Mouse (Mus musculus) intestine, postnatal 0 days (tissue): ENCODE measurements at regions not wholly inside any gene's neighbourhood (a gene's known extent, or its start where the extent isn't known, plus 50 kb on each side); places are given as distances from the start of the nearest gene placed in this dataset.
A peak's percentile ranks its signal among the peaks of the same experiment; 100 is the strongest.

ENCODE experiments used
- ATAC-seq: fragments of 200-750 bp; cut with Nextera tagmentation; 2 replicates; pipeline ENCODE4 v1.8.0; 2017; ENCODE audit warnings: mild to moderate bottlenecking, moderate TSS enrichment, moderate library complexity
- H3K27ac ChIP-seq: fragments of 300-500 bp; sonication (generic); 2 replicates; pipeline ENCODE4 v1.5.1; 2014; ENCODE audit warnings: mild to moderate bottlenecking, low read depth, low read length, moderate library complexity
- H3K27me3 ChIP-seq: fragments of 300-500 bp; sonication (generic); replicated peaks from 2 replicates; pipeline ENCODE4 v1.6.1; 2014; ENCODE audit warnings: low read length, mixed read lengths; ENCODE audit not compliant: control insufficient read depth, insufficient read depth
- H3K36me3 ChIP-seq: fragments of 300-500 bp; sonication (generic); 2 replicates; pipeline ENCODE4 v1.6.1; 2014; ENCODE audit warnings: mild to moderate bottlenecking, moderate library complexity; ENCODE audit not compliant: control insufficient read depth, insufficient read depth
- H3K4me1 ChIP-seq: fragments of 300-500 bp; sonication (generic); replicated peaks from 2 replicates; pipeline ENCODE4 v1.6.1; 2014; ENCODE audit warnings: antibody characterized with exemption, low read length, mixed read lengths; ENCODE audit not compliant: control insufficient read depth, insufficient read depth
- H3K4me2 ChIP-seq: fragments of 300-500 bp; sonication (generic); replicated peaks from 2 replicates; pipeline ENCODE4 v1.6.1; 2014; ENCODE audit warnings: low read depth, mild to moderate bottlenecking, moderate library complexity
- H3K4me3 ChIP-seq: fragments of 300-500 bp; sonication (generic); 2 replicates; pipeline ENCODE4 v1.5.1; 2014; ENCODE audit warnings: low read depth, low read length
- H3K9ac ChIP-seq: fragments of 300-500 bp; sonication (generic); 2 replicates; pipeline ENCODE4 v1.6.1; 2014; ENCODE audit warnings: mild to moderate bottlenecking, low read depth, low read length
- H3K9me3 ChIP-seq: fragments of 300-500 bp; sonication (generic); 2 replicates; pipeline ENCODE4 v1.6.1; 2016; ENCODE audit warnings: mixed run types; ENCODE audit not compliant: control insufficient read depth
- CTCF ChIP-seq: sonication (generic); IDR thresholded peaks from 2 replicates; pipeline ENCODE4 v1.5.1; 2016; ENCODE audit warnings: low read depth, mild to moderate bottlenecking, control low read depth, antibody characterized with exemption, moderate library complexity
- WGBS: fragments of 180-500 bp; shearing (Covaris S2); extraction: QIAGEN DNeasy Blood & Tissue Kit; methylation state at CpG from one replicate; pipeline ENCODE4 v1.1.7; 2014; 5-methylcytosine and 5-hydroxymethylcytosine counted together

GRCm38 (mm10) chr5:97330074-97330473 lies 62.1 kb downstream of the Naa11 start:
- WGBS, result 37% methylated on average over 1 of the region's 1 CpGs
- Histone ChIP-seq H3K4me1 (no peaks in the 10 kb centered on the region), H3K9ac (no peak overlapping the region), H3K4me3 (no peak overlapping the region), H3K36me3 (no peaks in the 10 kb centered on the region), H3K4me2 (no peak overlapping the region), H3K27me3 (no peaks in the 10 kb centered on the region), H3K9me3 (no peaks in the 10 kb centered on the region), H3K27ac (no peak overlapping the region)
- TF ChIP-seq CTCF, result peak; percentile 69
- no peak for ATAC-seq

- Histone ChIP-seq H3K4me3 (no peak overlapping the region), H3K9ac (no peak overlapping the region), H3K36me3 (no peaks in the 10 kb centered on the region), H3K9me3 (no peaks in the 10 kb centered on the region), H3K27me3 (no peaks in the 10 kb centered on the region), H3K4me2 (no peak overlapping the region), H3K4me1 (no peaks in the 10 kb centered on the region), H3K27ac (no peak overlapping the region)
- 86% methylated on average over 5 of the region's 5 CpGs for WGBS
- no peak for TF ChIP-seq CTCF
- ATAC-seq, result no peak
Measured at GRCm38 (mm10) chr5:97325831-97326230, 66.3 kb downstream of the Naa11 start.

GRCm38 (mm10) chr5:97323873-97324272 lies 68.3 kb downstream of the Naa11 start:
- Histone ChIP-seq H3K9ac (no peak overlapping the region), H3K9me3 (no peaks in the 10 kb centered on the region), H3K4me1 (no peaks in the 10 kb centered on the region), H3K27me3 (no peaks in the 10 kb centered on the region), H3K27ac (no peak overlapping the region), H3K4me2 (no peak overlapping the region), H3K36me3 (no peaks in the 10 kb centered on the region), H3K4me3 (no peak overlapping the region)
- no peak for ATAC-seq
- WGBS, result 49% methylated on average over 3 of the region's 3 CpGs
- no peak for TF ChIP-seq CTCF

DNA sequence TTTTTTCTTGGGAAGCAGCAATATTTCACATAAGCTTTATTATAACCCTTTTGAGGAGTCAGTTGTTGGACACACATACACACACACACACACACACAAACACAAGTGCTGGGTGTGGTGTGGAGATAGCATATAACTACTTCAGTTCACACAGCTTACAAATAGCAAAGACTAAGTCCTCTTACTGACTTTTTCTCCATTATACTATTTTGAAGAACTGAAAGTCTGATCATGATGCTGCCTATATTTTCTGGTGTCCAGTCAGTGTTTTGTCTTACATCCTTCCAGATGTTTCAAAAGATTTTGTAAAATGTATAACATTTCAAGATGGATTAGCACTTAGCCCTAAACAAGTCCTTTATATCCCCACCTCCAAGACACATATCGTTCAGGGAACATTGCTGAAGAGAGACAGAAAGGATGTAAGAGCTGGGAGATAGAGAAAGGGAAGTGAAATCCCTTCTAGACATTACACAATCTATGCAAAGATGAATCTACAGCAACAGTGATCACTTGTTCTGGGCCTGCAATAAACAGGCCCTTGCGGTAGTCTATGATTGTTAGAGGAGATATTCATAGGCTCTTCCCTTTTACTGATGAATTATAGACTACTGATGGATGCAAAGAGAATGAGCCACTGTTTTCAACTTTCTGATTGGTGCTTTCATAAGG lies 72.2 kb downstream of the Naa11 start:
- no peak overlapping the region for H3K4me2 ChIP-seq
- no peaks in the 10 kb centered on the region for H3K27me3 ChIP-seq
- H3K9me3 ChIP-seq, result no peaks in the 10 kb centered on the region
- no peak overlapping the region for H3K27ac ChIP-seq
- no peak for ATAC-seq
- H3K36me3 ChIP-seq, result no peaks in the 10 kb centered on the region
- H3K4me3 ChIP-seq, result no peak overlapping the region
- H3K4me1 ChIP-seq, result no peaks in the 10 kb centered on the region
- TF ChIP-seq CTCF, result no peak
- 91% methylated on average over 2 of the region's 2 CpGs for WGBS
- no peak overlapping the region for H3K9ac ChIP-seq

DNA sequence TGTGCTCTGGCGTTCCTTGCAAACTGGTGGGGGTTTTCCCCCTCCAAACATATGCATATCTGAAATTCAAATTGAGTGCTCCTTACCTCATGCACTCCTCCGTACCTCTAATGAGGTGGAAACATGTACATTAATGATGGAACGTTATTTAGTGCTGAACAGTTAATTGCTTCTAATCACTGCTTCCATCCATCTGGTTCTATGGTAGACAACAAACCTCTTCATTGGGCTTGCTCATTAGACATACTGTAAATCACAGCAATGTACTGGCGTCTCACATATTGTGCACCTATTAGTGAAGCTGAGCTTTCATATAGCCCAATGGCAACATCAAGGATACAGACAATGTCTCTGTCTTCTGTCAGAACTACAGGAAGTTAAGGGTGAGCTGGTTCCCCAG lies 85.3 kb downstream of the Naa11 start:
- Histone ChIP-seq H3K4me2 (no peak overlapping the region), H3K36me3 (no peaks in the 10 kb centered on the region), H3K27me3 (no peaks in the 10 kb centered on the region), H3K27ac (no peak overlapping the region), H3K9me3 (no peaks in the 10 kb centered on the region), H3K4me3 (no peak overlapping the region), H3K4me1 (no peaks in the 10 kb centered on the region), H3K9ac (no peak overlapping the region)
- no peak for TF ChIP-seq CTCF
- WGBS, result 88% methylated on average over 4 of the region's 4 CpGs
- no peak for ATAC-seq

GRCm38 (mm10) chr5:97304921-97305320 lies 87.3 kb downstream of the Naa11 start:
- no peaks in the 10 kb centered on the region for H3K36me3 ChIP-seq
- no peaks in the 10 kb centered on the region for H3K9me3 ChIP-seq
- ATAC-seq, result no peak
- H3K4me1 ChIP-seq, result no peaks in the 10 kb centered on the region
- no peak overlapping the region for H3K4me3 ChIP-seq
- 77% methylated on average over 4 of the region's 4 CpGs for WGBS
- no peaks in the 10 kb centered on the region for H3K27me3 ChIP-seq
- TF ChIP-seq CTCF, result no peak
- H3K4me2 ChIP-seq, result no peak overlapping the region
- no peak overlapping the region for H3K27ac ChIP-seq
- no peak overlapping the region for H3K9ac ChIP-seq

DNA sequence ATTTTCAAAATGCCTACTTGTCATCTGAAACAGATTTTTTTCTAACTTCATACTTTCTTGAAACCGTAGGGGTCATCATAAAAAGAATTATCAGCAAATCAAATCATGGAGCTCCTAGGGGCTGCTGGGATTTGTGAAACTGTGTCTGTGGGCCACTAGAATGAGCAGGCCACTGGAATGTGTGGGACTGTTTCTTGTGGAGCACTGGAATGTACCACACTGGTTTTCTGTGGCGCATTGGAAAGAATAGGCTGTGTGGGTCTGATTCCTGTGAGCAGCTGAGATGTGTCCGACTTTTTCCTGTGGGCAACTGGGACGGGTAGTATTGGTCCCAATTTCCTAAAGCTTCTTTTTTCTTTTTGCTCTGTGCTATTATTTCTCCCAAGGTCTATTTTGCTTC lies 90.6 kb downstream of the Naa11 start:
- WGBS, result 85% methylated on average over 4 of the region's 4 CpGs
- H3K9me3 ChIP-seq, result no peaks in the 10 kb centered on the region
- H3K27ac ChIP-seq, result no peak overlapping the region
- no peak overlapping the region for H3K9ac ChIP-seq
- H3K27me3 ChIP-seq, result no peaks in the 10 kb centered on the region
- H3K36me3 ChIP-seq, result no peaks in the 10 kb centered on the region
- no peak for ATAC-seq
- no peak for TF ChIP-seq CTCF
- H3K4me1 ChIP-seq, result no peaks in the 10 kb centered on the region
- no peak overlapping the region for H3K4me3 ChIP-seq
- H3K4me2 ChIP-seq, result no peak overlapping the region
